8 mouse cellular contexts compared by ENCODE assay signal in genomic region chr1:119054468-119054867, GRCm38 (mm10). TPM values are rescaled to one million over a fixed set of nuclear protein-coding genes. Genes with fewer than 3 reads are reported as not detected.
DNase-seq lines count a peak whose midpoint lies in the region; ATAC-seq and TF ChIP-seq lines count a peak whose summit lies in the region.
"Had no signal": no experiment of that assay in that cellular context is flagged by ENCODE, and none has a peak within 500 bp of the region (broad histone marks: within the 10 kb centered on the region; RNA-seq: fewer than 3 reads in every experiment).

No protein-coding gene starts in this region.

- intact Hi-C loops in left cerebral cortex, postnatal 10 days (cut with DNase I) = loop anchor here (5.0 to 10.0 kb wide), 2 partner anchors 147 to 280 kb away; no protein-coding TSS in a partner anchor

- peak overlapping the region; percentile 79 for H3K4me2 ChIP-seq in lung, postnatal 0 days (replicated peaks; ENCODE audit: low read depth, low read length)
- peak overlapping the region; percentile 84 for H3K4me2 ChIP-seq in hindbrain, embryonic 11.5 days (replicated peaks; ENCODE audit: low read depth, low read length)

- no peak overlapping the region for H3K27ac ChIP-seq in lung, postnatal 0 days (ENCODE audit: low read length)
- no peak overlapping the region for H3K27ac ChIP-seq in hindbrain, embryonic 11.5 days (ENCODE audit: low read depth, low read length)
- peak overlapping the region; percentile 95 for H3K27ac ChIP-seq in midbrain, embryonic 10.5 days (replicated peaks)

- H3K9me3 ChIP-seq in lung, postnatal 0 days (ENCODE audit: low read length) = no peaks in the 10 kb centered on the region
- H3K9me3 ChIP-seq in hindbrain, embryonic 11.5 days (ENCODE audit: control insufficient read depth, low read length) = no peaks in the 10 kb centered on the region
- H3K9me3 ChIP-seq in midbrain, embryonic 10.5 days (replicated peaks) = no peaks in the 10 kb centered on the region

- no peak overlapping the region for H3K9ac ChIP-seq in lung, postnatal 0 days (replicated peaks; ENCODE audit: low read depth)
- H3K9ac ChIP-seq in hindbrain, embryonic 11.5 days (ENCODE audit: low read depth, low read length) = no peak overlapping the region

- no peaks in the 10 kb centered on the region for H3K36me3 ChIP-seq in lung, postnatal 0 days (ENCODE audit: insufficient read depth, low read length)
- no peaks in the 10 kb centered on the region for H3K36me3 ChIP-seq in hindbrain, embryonic 11.5 days (ENCODE audit: control insufficient read depth, insufficient read depth, low read length)
- no peaks in the 10 kb centered on the region; the same call in 1 of the 2 replicates for H3K36me3 ChIP-seq in midbrain, embryonic 10.5 days

- WGBS in lung, postnatal 0 days = 39% methylated on average over 6 of the region's 6 CpGs
- WGBS in hindbrain, embryonic 11.5 days = 11% methylated on average over 6 of the region's 6 CpGs
- 16% methylated on average over 6 of the region's 6 CpGs for WGBS in midbrain, embryonic 10.5 days

- H3K27me3 ChIP-seq in lung, postnatal 0 days (replicated peaks; ENCODE audit: insufficient read depth, low read length) = peaks cover 33% of the 10 kb centered on the region; the same call in 1 of the 2 replicates
- no peaks in the 10 kb centered on the region; the same call in 1 of the 2 replicates for H3K27me3 ChIP-seq in hindbrain, embryonic 11.5 days (ENCODE audit: control insufficient read depth, insufficient read depth, low read length)
- H3K27me3 ChIP-seq in midbrain, embryonic 10.5 days (ENCODE audit: low read depth, poor library complexity, severe bottlenecking) = peaks cover 49% of the 10 kb centered on the region

- no peak for ATAC-seq in lung, postnatal 0 days
- ATAC-seq in hindbrain, embryonic 11.5 days (ENCODE audit: low FRiP score) = no peak
- no peak for ATAC-seq in monocyte, adult 5-6 weeks (replicated peaks; ENCODE audit: insufficient number of reproducible peaks, low FRiP score, low TSS enrichment, poor library complexity, severe bottlenecking)

- TF ChIP-seq EP300 in lung, postnatal 0 days (IDR thresholded peaks at IDR 0.05) = no peak

- no peak for TF ChIP-seq CTCF in lung, postnatal 0 days (IDR thresholded peaks at IDR 0.05)

- H3K4me1 ChIP-seq in lung, postnatal 0 days (ENCODE audit: insufficient read depth, low read depth, low read length) = 0 out of 2 replicates have a peak, but pooled peaks cover 4% of the 10 kb centered on the region
- peaks cover 5% of the 10 kb centered on the region; the same call in 1 of the 2 replicates for H3K4me1 ChIP-seq in hindbrain, embryonic 11.5 days (replicated peaks; ENCODE audit: control insufficient read depth, insufficient read depth, low read length)
- H3K4me1 ChIP-seq in midbrain, embryonic 10.5 days = peaks cover 58% of the 10 kb centered on the region

- DNase-seq in lung, postnatal 0 days (ENCODE audit: low spot score) = no peak
- no peak for DNase-seq in lung, postnatal 4 days
- DNase-seq in hindbrain, embryonic 11.5 days (ENCODE audit: low spot score) = peak; percentile 46
- peak; percentile 34 for DNase-seq in midbrain, embryonic 10.5 days (ENCODE audit: low spot score)
- no peak for DNase-seq in cerebellum, adult 9-10 months
- DNase-seq in left cerebral cortex, postnatal 10 days (ENCODE audit: extremely low spot score in 1 of 2, low spot score in 2 of 2) = no peak

- peak overlapping the region; percentile 45 for H3K4me3 ChIP-seq in lung, postnatal 0 days (ENCODE audit: low read depth, low read length)
- H3K4me3 ChIP-seq in hindbrain, embryonic 11.5 days (ENCODE audit: low read depth, low read length) = peak overlapping the region; percentile 59; the same call in 1 of the 2 replicates
- H3K4me3 ChIP-seq in midbrain, embryonic 10.5 days = peak overlapping the region; percentile 75

RNA-seq across cellular contexts. Expression of gene Gli2, which starts 1.0 kb away (rescaled TPM):
- polyA plus RNA-seq in lung, postnatal 0 days (2015; fragmentation: Nextera tagmentation; extraction: Ambion mirVana) = 1.9 and 2.7 TPM in 2 replicates
- polyA plus RNA-seq in hindbrain, embryonic 11.5 days (2014; fragmentation: Nextera tagmentation; extraction: Ambion mirVana) = 7.1 and 8.7 TPM in 2 replicates
- polyA plus RNA-seq in midbrain, embryonic 10.5 days (2016; fragmentation: Nextera tagmentation; extraction: Ambion mirVana) = 8.9 and 9.9 TPM in 2 replicates
- total RNA-seq in monocyte, adult 5-6 weeks (2017) = 0.29 TPM in 1 of 3 replicates, not detected in the others
- 1 to 10 TPM; 2.8 to 3.8 TPM for total RNA-seq in left cerebral cortex, postnatal 10 days (2021)
- total RNA-seq: megakaryocyte progenitor cell, adult 5-6 weeks had no signal

Comparison
In these comparisons a context has a peak if more than half of its experiments do, and no peak if none do; other contexts are left out.
1. DNase-seq: peak in hindbrain, embryonic 11.5 days (single experiment) and midbrain, embryonic 10.5 days (single experiment); none in lung, postnatal 0 days (single experiment), lung, postnatal 4 days (0 of 2), cerebellum, adult 9-10 months (single experiment) and left cerebral cortex, postnatal 10 days (0 of 2).
2. Peak in every context shown above with its lines, with median percentiles within 50 percentile points of each other: H3K4me3 ChIP-seq.